Mouse (Mus musculus): ENCODE results near the gene Gm4175. TPM values are rescaled to one million over a fixed set of nuclear protein-coding genes. Genes with fewer than 3 reads are reported as not detected.
"Not testable (repeated sequence)": the region's sequence is repeated elsewhere in the genome, so short reads cannot be mapped to it uniquely, and the experiment has no call there.

The Gm4175 gene
- not detected in 2 replicates for polyA plus RNA-seq (2012; rRNA removed)

DNA sequence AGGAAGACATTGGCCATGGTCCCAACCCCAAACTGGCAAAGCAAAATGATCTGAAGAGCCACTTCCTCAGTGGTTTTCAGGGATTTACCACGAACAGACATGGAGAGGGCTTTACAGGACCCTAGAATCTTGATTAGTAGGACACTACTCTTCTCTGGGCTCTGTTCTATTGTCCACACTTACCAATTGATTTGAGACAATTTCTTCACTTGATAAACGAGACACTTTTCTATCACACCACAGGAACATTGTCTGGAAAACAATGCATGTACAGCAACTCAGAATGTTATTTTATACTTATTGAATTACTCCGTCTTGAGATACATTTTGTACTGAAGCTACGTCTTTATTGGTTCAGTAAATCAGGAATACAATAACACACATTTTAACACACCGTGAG is at the start of gene Gm4175:
TSS of gene Gm4175 (minus strand) at position 101 of the 400 bp plus-strand sequence.
- not testable (repeated sequence) for DNase-seq (ENCODE audit: low read depth)

DNA sequence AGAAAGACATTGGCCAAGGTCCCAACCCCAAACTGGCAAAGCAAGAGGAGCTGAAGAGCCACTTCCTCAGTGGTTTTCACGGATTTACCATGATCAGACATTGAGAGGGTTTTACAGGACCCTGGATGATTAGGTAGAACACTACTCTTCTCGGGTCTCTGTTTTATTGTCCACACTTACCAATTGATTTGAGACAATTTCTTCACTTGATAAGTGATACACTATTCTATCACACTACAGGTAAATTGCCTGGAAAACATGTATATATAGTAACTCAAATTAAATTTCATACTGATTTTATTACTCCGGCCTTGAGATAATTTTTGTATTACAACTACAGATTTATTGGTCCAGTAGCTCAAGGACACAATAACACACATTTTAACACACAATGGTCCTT is 35.4 kb upstream of the Gm4175 start, which contains the start of gene Gm4177:
TSS of gene Gm4177 (minus strand) at position 101 of the 400 bp plus-strand sequence.
- DNase-seq (ENCODE audit: low read depth) = not testable (repeated sequence)

Other genes with a start within 250 kb of the Gm4175 start
- not detected in 2 replicates for gene Vmn1r130, start 249.7 kb downstream of the Gm4175 start, polyA plus RNA-seq (2012; rRNA removed)
- gene Vmn1r131, start 215.4 kb downstream of the Gm4175 start, polyA plus RNA-seq (2012; rRNA removed) = not detected in 2 replicates
- gene Vmn1r132, start 147.4 kb downstream of the Gm4175 start, polyA plus RNA-seq (2012; rRNA removed) = not detected in 2 replicates
- not detected in 2 replicates for gene Gm4177, start 35.3 kb upstream of the Gm4175 start, polyA plus RNA-seq (2012; rRNA removed)
- not detected in 2 replicates for gene Vmn1r135, start 70.9 kb upstream of the Gm4175 start, polyA plus RNA-seq (2012; rRNA removed)
- not detected in 2 replicates for gene Gm5725, start 82.8 kb upstream of the Gm4175 start, polyA plus RNA-seq (2012; rRNA removed)
- not detected in 2 replicates for gene Gm5891, start 159.8 kb upstream of the Gm4175 start, polyA plus RNA-seq (2012; rRNA removed)
- not detected in 2 replicates for gene Vmn1r137, start 233.1 kb upstream of the Gm4175 start, polyA plus RNA-seq (2012; rRNA removed)

Measured in brain, embryonic 14.5 days (tissue).